ENCODE assay signal across 8 mouse cellular contexts in the genomic region with DNA sequence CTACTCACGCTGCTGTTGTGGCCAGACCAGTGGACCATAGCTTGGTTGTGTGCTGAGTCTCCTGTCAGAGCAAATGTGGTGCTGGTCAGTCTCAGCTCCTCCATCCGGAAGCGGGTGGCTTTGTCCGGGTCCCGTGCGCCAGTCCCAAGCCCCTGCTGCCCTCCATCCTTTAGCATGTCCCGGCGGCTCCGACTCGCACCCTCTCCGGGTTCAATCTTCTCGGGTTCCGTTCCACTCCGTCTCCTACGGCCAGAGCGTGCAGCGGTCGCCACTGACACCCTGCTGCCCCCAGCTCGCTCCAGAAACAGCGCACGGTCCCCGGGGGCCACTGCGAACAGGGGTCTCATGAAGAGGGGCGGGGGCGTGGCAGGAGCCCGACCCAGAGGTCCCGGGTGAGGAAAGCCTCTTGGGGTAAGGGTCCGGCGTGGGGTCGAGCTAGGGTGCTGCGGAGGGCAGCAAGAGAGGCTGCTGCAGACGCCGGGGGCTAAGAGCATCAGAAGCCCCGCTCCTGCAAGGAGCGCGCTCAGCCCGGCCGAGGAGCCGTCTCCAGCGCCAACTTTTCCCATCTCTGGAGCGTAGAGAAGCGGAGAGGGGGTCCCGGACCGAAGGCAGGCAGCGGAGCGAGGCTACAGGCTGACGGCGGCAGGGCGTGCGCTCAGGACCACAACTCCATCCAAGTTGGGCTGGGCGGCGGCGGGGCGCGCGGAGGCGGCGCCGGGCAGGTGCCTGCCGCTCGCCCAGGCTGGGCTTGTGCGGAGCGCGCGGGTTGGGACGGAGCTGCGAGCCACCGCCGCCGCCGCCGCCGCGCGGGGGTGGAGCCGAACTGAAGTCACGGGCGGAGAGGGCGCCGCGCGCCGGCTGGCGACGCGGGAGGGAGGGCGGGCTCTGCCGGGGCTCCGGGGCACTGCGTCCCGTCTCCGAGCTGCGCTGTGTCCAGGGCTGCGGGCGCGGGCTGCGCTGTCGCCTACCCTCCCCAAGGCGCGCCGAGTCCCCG. TPM values are rescaled to one million over a fixed set of nuclear protein-coding genes. Genes with fewer than 3 reads are reported as not detected.
DNase-seq lines count a peak whose midpoint lies in the region; ATAC-seq and TF ChIP-seq lines count a peak whose summit lies in the region.

TSS of gene Sorcs1 (minus strand) at position 744 of the 994 bp plus-strand sequence.

- no peak within 1 kb of the TSS for H3K4me3 ChIP-seq in C2C12 (ENCODE audit: insufficient read depth, poor library complexity, severe bottlenecking)
- H3K4me3 ChIP-seq in embryonic facial prominence, embryonic 14.5 days (ENCODE audit: low read depth, low read length), result peak within 1 kb of the TSS; percentile 57
- peak within 1 kb of the TSS; percentile 55 for H3K4me3 ChIP-seq in heart, postnatal 0 days (ENCODE audit: low read depth, low read length)
- H3K4me3 ChIP-seq in liver, postnatal 0 days (ENCODE audit: low read depth, low read length), result peak within 1 kb of the TSS; percentile 44

- no peaks in the 10 kb centered on the region for H3K79me3 ChIP-seq in C2C12 (ENCODE audit: low read depth)

- TF ChIP-seq CTCF in C2C12 (IDR thresholded peaks at IDR 0.05; ENCODE audit: control insufficient read depth, insufficient read depth, insufficient read length), result no peak
- no peak for TF ChIP-seq CTCF in heart, postnatal 0 days (IDR thresholded peaks at IDR 0.05; ENCODE audit: low read depth)
- TF ChIP-seq CTCF in liver, postnatal 0 days (IDR thresholded peaks at IDR 0.05; ENCODE audit: low read depth), result no peak

- no peaks in the 10 kb centered on the region for H3K27me3 ChIP-seq in C2C12 (ENCODE audit: control insufficient read depth, insufficient read depth, insufficient read length)
- H3K27me3 ChIP-seq in embryonic facial prominence, embryonic 14.5 days (replicated peaks; ENCODE audit: control insufficient read depth, insufficient read depth, low read length), result peaks cover 31% of the 10 kb centered on the region
- peaks cover 47% of the 10 kb centered on the region for H3K27me3 ChIP-seq in heart, postnatal 0 days (ENCODE audit: control insufficient read depth, insufficient read depth, low read length)
- peaks cover 18% of the 10 kb centered on the region for H3K27me3 ChIP-seq in liver, postnatal 0 days (ENCODE audit: insufficient read depth, low read length)

- H3K36me3 ChIP-seq in C2C12 (ENCODE audit: control insufficient read depth, insufficient read depth), result no peaks in the 10 kb centered on the region
- H3K36me3 ChIP-seq in embryonic facial prominence, embryonic 14.5 days (ENCODE audit: control insufficient read depth, insufficient read depth, low read length), result no peaks in the 10 kb centered on the region
- no peaks in the 10 kb centered on the region for H3K36me3 ChIP-seq in heart, postnatal 0 days (replicated peaks; ENCODE audit: control insufficient read depth, insufficient read depth, low read length)
- no peaks in the 10 kb centered on the region for H3K36me3 ChIP-seq in liver, postnatal 0 days (replicated peaks; ENCODE audit: insufficient read depth, low read length)

- ATAC-seq in embryonic facial prominence, embryonic 14.5 days (ENCODE audit: low read depth), result peak; percentile 94
- ATAC-seq in heart, postnatal 0 days (ENCODE audit: insufficient read depth, low read depth), result peak; percentile 87
- ATAC-seq in liver, postnatal 0 days, result peak; percentile 31; the same call in 1 of the 2 replicates

- H3K4me1 ChIP-seq in embryonic facial prominence, embryonic 14.5 days (ENCODE audit: control insufficient read depth, insufficient read depth, low read length), result peaks cover 5% of the 10 kb centered on the region; the same call in 1 of the 2 replicates
- peaks cover 4% of the 10 kb centered on the region; the same call in 1 of the 2 replicates for H3K4me1 ChIP-seq in heart, postnatal 0 days (ENCODE audit: control insufficient read depth, insufficient read depth)
- no peaks in the 10 kb centered on the region for H3K4me1 ChIP-seq in liver, postnatal 0 days (ENCODE audit: insufficient read depth)

- whole genome bisulfite sequencing in embryonic facial prominence, embryonic 14.5 days, result 1% methylated on average over 28 of the region's 102 CpGs
- 0% methylated on average over 75 of the region's 102 CpGs for WGBS in heart, postnatal 0 days
- 1% methylated on average over 60 of the region's 102 CpGs for WGBS in liver, postnatal 0 days (ENCODE audit: insufficient replicate concordance)

- peak; percentile 20 to 53 for DNase-seq in adrenal gland, postnatal 36 days
- peak; percentile 69 for DNase-seq in embryonic facial prominence, embryonic 14.5 days (ENCODE audit: low spot score)
- DNase-seq in heart, postnatal 0 days (ENCODE audit: low spot score), result peak; percentile 39
- peak; percentile 14 to 66 for DNase-seq in kidney, postnatal 36 days
- peak; percentile 28 for DNase-seq in liver, postnatal 0 days
- DNase-seq in right cerebral cortex, adult 2 months (ENCODE audit: low spot score in 2 of 2), result peak; percentile 46 to 61
- DNase-seq in spleen, postnatal 36 days (ENCODE audit: low spot score in 2 of 2), result no peak

- peak within 1 kb of the TSS; percentile 66 for H3K9ac ChIP-seq in embryonic facial prominence, embryonic 14.5 days (ENCODE audit: low read depth, low read length)
- no peak within 1 kb of the TSS; the same call in 1 of the 2 replicates for H3K9ac ChIP-seq in heart, postnatal 0 days (replicated peaks; ENCODE audit: low read depth, low read length)
- H3K9ac ChIP-seq in liver, postnatal 0 days (replicated peaks), result no peak within 1 kb of the TSS

- H3K27ac ChIP-seq in embryonic facial prominence, embryonic 14.5 days (replicated peaks; ENCODE audit: low read depth, low read length), result no peak within 1 kb of the TSS
- H3K27ac ChIP-seq in heart, postnatal 0 days (ENCODE audit: low read depth), result no peak within 1 kb of the TSS
- no peak within 1 kb of the TSS for H3K27ac ChIP-seq in liver, postnatal 0 days (ENCODE audit: low read depth)

- H3K9me3 ChIP-seq in embryonic facial prominence, embryonic 14.5 days (ENCODE audit: control insufficient read depth, low read length), result no peaks in the 10 kb centered on the region
- H3K9me3 ChIP-seq in heart, postnatal 0 days (replicated peaks; ENCODE audit: control insufficient read depth, low read length), result no peaks in the 10 kb centered on the region
- no peaks in the 10 kb centered on the region for H3K9me3 ChIP-seq in liver, postnatal 0 days (ENCODE audit: low read length)

- peak within 1 kb of the TSS; percentile 96 for H3K4me2 ChIP-seq in embryonic facial prominence, embryonic 14.5 days (ENCODE audit: low read depth, low read length)
- H3K4me2 ChIP-seq in heart, postnatal 0 days (ENCODE audit: low read depth, low read length), result peak within 1 kb of the TSS; percentile 93
- peak within 1 kb of the TSS; percentile 58 for H3K4me2 ChIP-seq in liver, postnatal 0 days (ENCODE audit: low read depth, low read length)

- no peak for TF ChIP-seq EP300 in heart, postnatal 0 days (IDR thresholded peaks at IDR 0.05; ENCODE audit: low read depth)
- no peak for TF ChIP-seq EP300 in liver, postnatal 0 days (IDR thresholded peaks at IDR 0.05; ENCODE audit: low read depth)

- H3K79me2 ChIP-seq in C2C12 (ENCODE audit: control insufficient read depth, insufficient read depth), result no peaks in the 10 kb centered on the region

- H3ac ChIP-seq in C2C12 (ENCODE audit: control insufficient read depth, insufficient read length, low read depth), result peak within 1 kb of the TSS; percentile 24

TF ChIP-seq in C2C12, 6 proteins besides CTCF, POLR2A, EP300 and RAD21:
- TF ChIP-seq MYOD1 (IDR thresholded peaks at IDR 0.05; ENCODE audit: control insufficient read depth, insufficient read length, low read depth), result no peak

RNA-seq across cellular contexts. Expression of gene Sorcs1, which starts in this region (rescaled TPM):
- polyA plus RNA-seq in C2C12 (2012; fragmentation: generic; extraction: Trizol), result 0.01 TPM
- under 1 TPM; 0.43 to 0.56 TPM for total RNA-seq in adrenal gland, postnatal 36 days (2021)
- polyA plus RNA-seq in embryonic facial prominence, embryonic 14.5 days (2014; fragmentation: Nextera tagmentation; extraction: Ambion mirVana), result 3.5 and 4.9 TPM in 2 replicates
- 0.58 and 1.1 TPM in 2 replicates for total RNA-seq in heart, postnatal 0 days (2014; rRNA removed; ENCODE audit: low replicate concordance)
- polyA plus RNA-seq in heart, postnatal 0 days (2015; fragmentation: Nextera tagmentation; extraction: Ambion mirVana), result 0.30 and 0.51 TPM in 2 replicates
- 0.12 and 0.20 TPM in 2 replicates for polyA plus RNA-seq in liver, postnatal 0 days (2015; fragmentation: Nextera tagmentation; extraction: Ambion mirVana)

Comparison
In these comparisons a context has a peak if more than half of its experiments do, and no peak if none do; other contexts are left out.
1. Peak in DNase-seq in adrenal gland, postnatal 36 days; RNA of the gene not detected or under 1 TPM.
2. Peak in DNase-seq, ATAC-seq, H3K4me3 ChIP-seq and H3K4me2 ChIP-seq in liver, postnatal 0 days; RNA of the gene not detected or under 1 TPM.
3. DNase-seq: peak in embryonic facial prominence, embryonic 14.5 days (single experiment), heart, postnatal 0 days (single experiment), kidney, postnatal 36 days (2 of 2) and right cerebral cortex, adult 2 months (2 of 2); none in spleen, postnatal 36 days (0 of 2).
4. ATAC-seq: peak in every context shown above with its lines; median percentile 94 in embryonic facial prominence, embryonic 14.5 days; 87 in heart, postnatal 0 days; 31 in liver, postnatal 0 days.
5. Peak in every context shown above with its lines, with median percentiles within 50 percentile points of each other: H3K4me2 ChIP-seq.